Comparison of ENCODE assay signal across 9 mouse cellular contexts in the genomic region with DNA sequence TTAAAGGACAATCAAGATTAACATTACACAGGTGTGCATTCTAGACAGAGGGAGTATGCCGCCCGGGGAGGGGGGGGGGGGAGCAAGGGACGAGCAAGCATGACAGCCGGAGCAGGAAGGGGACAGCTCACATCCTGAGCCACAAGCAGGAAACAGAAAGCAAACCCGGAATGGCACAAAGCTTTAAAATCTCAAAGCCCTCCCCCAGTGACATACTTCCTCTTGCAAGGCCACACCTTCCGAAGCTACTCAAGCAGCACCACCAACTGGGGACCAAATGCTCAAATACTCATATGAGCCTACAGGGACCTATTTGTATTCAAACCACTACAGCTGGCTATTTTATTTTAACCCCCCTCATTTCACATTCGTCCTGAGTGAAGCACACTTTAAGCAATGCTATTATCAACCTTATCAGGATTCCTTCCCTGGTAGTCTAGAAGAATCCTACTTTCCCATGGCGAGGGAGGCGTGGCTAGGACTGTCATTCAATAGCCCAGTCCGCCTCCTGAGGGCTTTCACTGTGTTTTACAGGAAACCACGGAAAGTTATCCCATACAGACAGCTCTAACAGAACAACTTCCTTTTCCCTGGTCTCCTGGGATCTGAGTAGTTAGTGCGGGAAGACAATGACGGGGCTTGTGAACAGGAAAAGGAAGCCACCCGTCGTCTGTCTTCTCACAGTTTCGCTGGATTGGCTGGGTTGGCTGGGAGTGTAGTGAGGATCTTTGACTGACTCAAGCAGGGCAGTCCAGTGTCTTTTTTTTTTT.
A peak's percentile ranks its signal among the peaks of the same experiment; 100 is the strongest.
DNase-seq lines count a peak whose midpoint lies in the region; ATAC-seq and TF ChIP-seq lines count a peak whose summit lies in the region.
"Had no signal": no experiment of that assay in that cellular context is flagged by ENCODE, and none has a peak within 500 bp of the region (broad histone marks: within the 10 kb centered on the region; RNA-seq: fewer than 3 reads in every experiment).

No protein-coding gene starts in this region.

- no peak overlapping the region for H3K27ac ChIP-seq in midbrain, embryonic 14.5 days (replicated peaks; ENCODE audit: low read depth, low read length)
- no peak overlapping the region for H3K27ac ChIP-seq in midbrain, embryonic 13.5 days
- no peak overlapping the region for H3K27ac ChIP-seq in stomach, postnatal 0 days (replicated peaks)

- no peak overlapping the region for H3K4me3 ChIP-seq in midbrain, embryonic 14.5 days (replicated peaks; ENCODE audit: low read depth, low read length)
- no peak overlapping the region for H3K4me3 ChIP-seq in midbrain, embryonic 13.5 days (replicated peaks)
- no peak overlapping the region for H3K4me3 ChIP-seq in stomach, postnatal 0 days (ENCODE audit: low read depth, low read length)

- no peak overlapping the region for H3K4me2 ChIP-seq in midbrain, embryonic 14.5 days (ENCODE audit: low read length)
- H3K4me2 ChIP-seq in midbrain, embryonic 13.5 days (replicated peaks), result no peak overlapping the region
- no peak overlapping the region for H3K4me2 ChIP-seq in stomach, postnatal 0 days (replicated peaks; ENCODE audit: low read depth)

- H3K9me3 ChIP-seq in midbrain, embryonic 14.5 days (ENCODE audit: control insufficient read depth, low read length), result no peaks in the 10 kb centered on the region
- no peaks in the 10 kb centered on the region for H3K9me3 ChIP-seq in midbrain, embryonic 13.5 days
- H3K9me3 ChIP-seq in stomach, postnatal 0 days (ENCODE audit: control insufficient read depth, low read length), result no peaks in the 10 kb centered on the region
- H3K9me3 ChIP-seq: G1E had no signal

- DNase-seq in midbrain, embryonic 14.5 days, result peak; percentile 28
- peak; percentile 65 to 73 for DNase-seq in heart, postnatal 10 days
- DNase-seq in kidney, postnatal 36 days, result peak; percentile 56 to 72
- DNase-seq in stomach, postnatal 0 days (ENCODE audit: low spot score), result no peak
- no peak for DNase-seq in spleen, adult 18-20 months
- no peak for DNase-seq in left cerebral cortex, adult 18-20 months (ENCODE audit: low spot score in 2 of 2)
- DNase-seq in left cerebral cortex, postnatal 36 days (ENCODE audit: low spot score in 2 of 2), result no peak

- ATAC-seq in midbrain, embryonic 14.5 days (ENCODE audit: low FRiP score, low TSS enrichment), result no peak
- no peak for ATAC-seq in midbrain, embryonic 13.5 days
- ATAC-seq in stomach, postnatal 0 days (ENCODE audit: low FRiP score, low TSS enrichment), result 0 out of 2 replicates have a peak, but pooled peaks have one; percentile 12

- intact Hi-C loops in heart, postnatal 10 days (cut with DNase I), result no loop called here
- intact Hi-C loops in left cerebral cortex, postnatal 36 days (cut with DNase I), result no loop called here

- TF ChIP-seq EP300 in stomach, postnatal 0 days (optimal IDR thresholded peaks at IDR 0.05), result no peak

- WGBS in midbrain, embryonic 14.5 days, result 75% methylated on average over 16 of the region's 16 CpGs
- 73% methylated on average over 16 of the region's 16 CpGs for WGBS in midbrain, embryonic 13.5 days
- WGBS in stomach, postnatal 0 days, result 66% methylated on average over 14 of the region's 16 CpGs

- no peak overlapping the region for H3K9ac ChIP-seq in midbrain, embryonic 14.5 days (replicated peaks; ENCODE audit: low read length)
- no peak overlapping the region for H3K9ac ChIP-seq in midbrain, embryonic 13.5 days (replicated peaks)
- no peak overlapping the region for H3K9ac ChIP-seq in stomach, postnatal 0 days (ENCODE audit: low read length)

- H3K36me3 ChIP-seq in midbrain, embryonic 14.5 days (ENCODE audit: control insufficient read depth, insufficient read depth, low read length), result no peaks in the 10 kb centered on the region
- H3K36me3 ChIP-seq in midbrain, embryonic 13.5 days, result no peaks in the 10 kb centered on the region
- H3K36me3 ChIP-seq in stomach, postnatal 0 days (ENCODE audit: control insufficient read depth, insufficient read depth, low read length), result no peaks in the 10 kb centered on the region
- H3K36me3 ChIP-seq: G1E had no signal

- H3K4me1 ChIP-seq in midbrain, embryonic 14.5 days (ENCODE audit: control insufficient read depth, insufficient read depth, low read length), result no peaks in the 10 kb centered on the region
- H3K4me1 ChIP-seq in midbrain, embryonic 13.5 days (replicated peaks), result peaks cover 7% of the 10 kb centered on the region
- no peaks in the 10 kb centered on the region for H3K4me1 ChIP-seq in stomach, postnatal 0 days (replicated peaks; ENCODE audit: control insufficient read depth, insufficient read depth)

- no peaks in the 10 kb centered on the region for H3K27me3 ChIP-seq in midbrain, embryonic 14.5 days (ENCODE audit: control insufficient read depth, insufficient read depth, low read length)
- H3K27me3 ChIP-seq in midbrain, embryonic 13.5 days, result 0 out of 2 replicates have a peak, but pooled peaks cover 2% of the 10 kb centered on the region
- no peaks in the 10 kb centered on the region for H3K27me3 ChIP-seq in stomach, postnatal 0 days (ENCODE audit: control insufficient read depth, insufficient read depth, low read length)

- TF ChIP-seq CTCF in stomach, postnatal 0 days (IDR thresholded peaks at IDR 0.05; ENCODE audit: low read depth), result no peak

Comparison
In these comparisons a context has a peak if more than half of its experiments do, and no peak if none do; other contexts are left out.
1. DNase-seq: peak in midbrain, embryonic 14.5 days (single experiment), heart, postnatal 10 days (2 of 2) and kidney, postnatal 36 days (2 of 2); none in stomach, postnatal 0 days (single experiment), spleen, adult 18-20 months (0 of 2), left cerebral cortex, adult 18-20 months (0 of 2) and left cerebral cortex, postnatal 36 days (0 of 2).